Mouse (Mus musculus) adrenal gland, postnatal 4 days (tissue): ENCODE measurements around the gene Vps4b. TPM values are rescaled to one million over a fixed set of nuclear protein-coding genes. Genes with fewer than 3 reads are reported as not detected.

ENCODE experiments used
- total RNA-seq, 2 experiments: library from RNA; stranded (reverse); gene quantifications; 2 replicates each; pipeline ENCODE4 v1.2.3; 2021

Gene Vps4b
- total RNA-seq, 2 experiments from 2014 or later: 128 to 129 TPM

Other genes with a start within 250 kb of the Vps4b start
- gene Bcl2, start 82.5 kb downstream of the Vps4b start, total RNA-seq: 10 to 100 TPM in 1 of 2 experiments, 1 to 10 TPM in 1; 9.1 to 13.3 TPM
- 10 to 100 TPM; 26.3 to 30.8 TPM for gene Kdsr, start 37.0 kb downstream of the Vps4b start, total RNA-seq
- gene Serpinb5, start 64.4 kb upstream of the Vps4b start, total RNA-seq: not detected
- gene Serpinb12, start 137.7 kb upstream of the Vps4b start, total RNA-seq: not detected
- not detected for gene Serpinb13, start 184.3 kb upstream of the Vps4b start, total RNA-seq